Mouse (Mus musculus): ENCODE results near the gene Dnajc13. TPM values are rescaled to one million over a fixed set of nuclear protein-coding genes. Genes with fewer than 3 reads are reported as not detected.

Dnajc13 gene
- polyA plus RNA-seq, 1 experiment from 2014 or later: 10.6 TPM

- 89% methylated on average over 5 of the region's 5 CpGs for WGBS
- TF ChIP-seq CTCF (IDR thresholded peaks at IDR 0.05): peak; percentile 24
- TF ChIP-seq EP300 (IDR thresholded peaks at IDR 0.05): no peak
These were observed 98.5 kb downstream of the Dnajc13 start for GRCm38 (mm10) chr9:104164194-104164593.

DNA sequence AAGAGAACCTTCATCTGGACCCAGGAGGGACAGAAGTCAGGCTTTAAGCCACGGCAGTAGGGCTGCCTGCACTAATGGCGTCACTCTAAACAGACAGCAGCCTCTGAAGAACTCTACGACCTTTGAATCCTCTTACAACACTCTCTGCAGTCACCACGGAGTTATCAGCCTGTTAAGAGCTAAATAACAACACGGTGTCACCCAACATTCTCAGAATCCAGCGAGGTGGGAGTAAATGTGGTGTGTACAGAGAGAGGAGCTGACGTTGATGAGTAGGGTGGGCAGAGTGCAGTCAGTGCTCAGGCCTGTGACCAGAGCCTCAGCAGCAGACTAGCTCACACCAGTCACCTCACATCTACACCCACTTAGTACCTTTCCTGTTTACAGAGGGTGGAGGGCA lies 101.6 kb downstream of the Dnajc13 start:
- Histone ChIP-seq H3K4me2 (replicated peaks; ENCODE audit: low read depth, low read length) (no peak overlapping the region), H3K9me3 (ENCODE audit: low read length) (no peaks in the 10 kb centered on the region), H3K27ac (ENCODE audit: low read length) (no peak overlapping the region), H3K36me3 (ENCODE audit: insufficient read depth, low read length) (peaks cover 65% of the 10 kb centered on the region), H3K27me3 (replicated peaks; ENCODE audit: insufficient read depth, low read length) (no peaks in the 10 kb centered on the region), H3K4me3 (ENCODE audit: low read depth, low read length) (no peak overlapping the region), H3K4me1 (ENCODE audit: insufficient read depth, low read depth, low read length) (no peaks in the 10 kb centered on the region), H3K9ac (replicated peaks; ENCODE audit: low read depth) (no peak overlapping the region)
- WGBS: 67% methylated on average over 7 of the region's 7 CpGs
- DNase-seq (ENCODE audit: low spot score) (no peak), ATAC-seq (no peak)
- TF ChIP-seq EP300 (IDR thresholded peaks at IDR 0.05): no peak
- no peak for TF ChIP-seq CTCF (IDR thresholded peaks at IDR 0.05)

More at GRCm38 (mm10) chr9:104164194-104164593, 98.5 kb downstream of the Dnajc13 start:
- Histone ChIP-seq H3K9me3 (ENCODE audit: low read length) (no peaks in the 10 kb centered on the region), H3K9ac (replicated peaks; ENCODE audit: low read depth) (no peak overlapping the region), H3K27me3 (replicated peaks; ENCODE audit: insufficient read depth, low read length) (no peaks in the 10 kb centered on the region), H3K36me3 (ENCODE audit: insufficient read depth, low read length) (peaks cover 69% of the 10 kb centered on the region), H3K4me3 (ENCODE audit: low read depth, low read length) (no peak overlapping the region), H3K27ac (ENCODE audit: low read length) (no peak overlapping the region), H3K4me1 (ENCODE audit: insufficient read depth, low read depth, low read length) (no peaks in the 10 kb centered on the region), H3K4me2 (replicated peaks; ENCODE audit: low read depth, low read length) (no peak overlapping the region)
- ATAC-seq (no peak), DNase-seq (ENCODE audit: low spot score) (no peak)

GRCm38 (mm10) chr9:104157291-104157690 lies 105.4 kb downstream of the Dnajc13 start:
- no peak overlapping the region for H3K27ac ChIP-seq (ENCODE audit: low read length)
- ATAC-seq (no peak), DNase-seq (ENCODE audit: low spot score) (no peak)
- no peaks in the 10 kb centered on the region for H3K9me3 ChIP-seq (ENCODE audit: low read length)
- H3K9ac ChIP-seq (replicated peaks; ENCODE audit: low read depth): no peak overlapping the region
- H3K27me3 ChIP-seq (replicated peaks; ENCODE audit: insufficient read depth, low read length): no peaks in the 10 kb centered on the region
- H3K4me2 ChIP-seq (replicated peaks; ENCODE audit: low read depth, low read length): no peak overlapping the region
- WGBS: 96% methylated on average over 7 of the region's 7 CpGs
- H3K4me1 ChIP-seq (ENCODE audit: insufficient read depth, low read depth, low read length): no peaks in the 10 kb centered on the region
- H3K4me3 ChIP-seq (ENCODE audit: low read depth, low read length): no peak overlapping the region
- TF ChIP-seq CTCF (IDR thresholded peaks at IDR 0.05) (no peak), EP300 (IDR thresholded peaks at IDR 0.05) (no peak)
- H3K36me3 ChIP-seq (ENCODE audit: insufficient read depth, low read length): peaks cover 52% of the 10 kb centered on the region; the same call in 1 of the 2 replicates

- no peak overlapping the region for H3K4me2 ChIP-seq (replicated peaks; ENCODE audit: low read depth, low read length)
- no peak overlapping the region for H3K4me3 ChIP-seq (ENCODE audit: low read depth, low read length)
- no peak for DNase-seq (ENCODE audit: low spot score)
- H3K9ac ChIP-seq (replicated peaks; ENCODE audit: low read depth): no peak overlapping the region
- no peaks in the 10 kb centered on the region for H3K4me1 ChIP-seq (ENCODE audit: insufficient read depth, low read depth, low read length)
- H3K36me3 ChIP-seq (ENCODE audit: insufficient read depth, low read length): peaks cover 44% of the 10 kb centered on the region; the same call in 1 of the 2 replicates
- 95% methylated on average over 8 of the region's 8 CpGs for WGBS
- TF ChIP-seq EP300 (IDR thresholded peaks at IDR 0.05): no peak
- TF ChIP-seq CTCF (IDR thresholded peaks at IDR 0.05): no peak
- H3K9me3 ChIP-seq (ENCODE audit: low read length): no peaks in the 10 kb centered on the region
- H3K27me3 ChIP-seq (replicated peaks; ENCODE audit: insufficient read depth, low read length): no peaks in the 10 kb centered on the region
- ATAC-seq: no peak
- no peak overlapping the region for H3K27ac ChIP-seq (ENCODE audit: low read length)
These were observed 106.2 kb downstream of the Dnajc13 start for GRCm38 (mm10) chr9:104156506-104156905.

- Histone ChIP-seq H3K4me2 (replicated peaks; ENCODE audit: low read depth, low read length) (no peak overlapping the region), H3K9me3 (ENCODE audit: low read length) (no peaks in the 10 kb centered on the region), H3K36me3 (ENCODE audit: insufficient read depth, low read length) (peaks cover 41% of the 10 kb centered on the region; the same call in 1 of the 2 replicates), H3K4me1 (ENCODE audit: insufficient read depth, low read depth, low read length) (no peaks in the 10 kb centered on the region), H3K9ac (replicated peaks; ENCODE audit: low read depth) (no peak overlapping the region), H3K27ac (ENCODE audit: low read length) (no peak overlapping the region), H3K4me3 (ENCODE audit: low read depth, low read length) (no peak overlapping the region), H3K27me3 (replicated peaks; ENCODE audit: insufficient read depth, low read length) (no peaks in the 10 kb centered on the region)
- 88% methylated on average over 14 of the region's 14 CpGs for WGBS
- DNase-seq (ENCODE audit: low spot score) (no peak), ATAC-seq (no peak)
- TF ChIP-seq EP300 (IDR thresholded peaks at IDR 0.05) (no peak), CTCF (IDR thresholded peaks at IDR 0.05) (no peak)
These were observed 107.5 kb downstream of the Dnajc13 start for GRCm38 (mm10) chr9:104155100-104155715.

DNA sequence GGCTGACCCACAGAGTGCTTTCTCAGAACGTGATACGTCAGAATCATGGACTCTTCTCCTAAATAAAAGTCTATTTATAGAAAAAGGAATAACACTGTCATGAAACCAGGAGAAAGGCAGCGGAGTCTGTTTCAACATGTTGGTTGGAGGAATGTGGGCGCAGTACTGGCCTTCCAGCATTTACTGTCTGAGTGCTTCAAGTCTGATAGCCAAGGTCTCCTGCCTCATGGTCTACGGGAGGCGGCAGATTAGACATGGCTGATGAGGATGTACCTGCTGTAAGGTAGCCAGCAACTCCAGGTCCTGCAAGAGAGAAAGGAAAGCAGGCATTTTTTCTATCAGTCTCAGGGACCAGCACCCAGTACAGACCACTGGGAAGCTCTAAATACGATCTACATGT lies 110.6 kb downstream of the Dnajc13 start:
- WGBS: 92% methylated on average over 7 of the region's 7 CpGs
- H3K4me3 ChIP-seq (ENCODE audit: low read depth, low read length): no peak overlapping the region
- H3K9me3 ChIP-seq (ENCODE audit: low read length): no peaks in the 10 kb centered on the region
- H3K27me3 ChIP-seq (replicated peaks; ENCODE audit: insufficient read depth, low read length): no peaks in the 10 kb centered on the region
- no peak overlapping the region for H3K9ac ChIP-seq (replicated peaks; ENCODE audit: low read depth)
- no peak for ATAC-seq
- no peaks in the 10 kb centered on the region for H3K4me1 ChIP-seq (ENCODE audit: insufficient read depth, low read depth, low read length)
- no peak for TF ChIP-seq EP300 (IDR thresholded peaks at IDR 0.05)
- TF ChIP-seq CTCF (IDR thresholded peaks at IDR 0.05): no peak
- peaks cover 30% of the 10 kb centered on the region; the same call in 1 of the 2 replicates for H3K36me3 ChIP-seq (ENCODE audit: insufficient read depth, low read length)
- H3K27ac ChIP-seq (ENCODE audit: low read length): no peak overlapping the region
- DNase-seq (ENCODE audit: low spot score): no peak
- no peak overlapping the region for H3K4me2 ChIP-seq (replicated peaks; ENCODE audit: low read depth, low read length)

Measured in lung, postnatal 0 days (tissue).